In genomic region chr13:112987532-112987943, GRCm38 (mm10) we compare ENCODE assay signal across 8 mouse cellular contexts. TPM values are rescaled to one million over a fixed set of nuclear protein-coding genes. Genes with fewer than 3 reads are reported as not detected.
DNase-seq lines count a peak whose midpoint lies in the region; ATAC-seq lines count a peak whose summit lies in the region.

Gene Ccno, plus strand, starts transcription at chr13:112987802.

- peak within 1 kb of the TSS; percentile 53 for H3K4me3 ChIP-seq in hindbrain, embryonic 10.5 days
- peak within 1 kb of the TSS; percentile 66 for H3K4me3 ChIP-seq in lung, embryonic 16.5 days (ENCODE audit: low read length)

- ATAC-seq in lung, embryonic 16.5 days (ENCODE audit: low read depth): peak; percentile 99

- peak within 1 kb of the TSS; percentile 19; the same call in 1 of the 2 replicates for H3K27ac ChIP-seq in hindbrain, embryonic 10.5 days
- H3K27ac ChIP-seq in lung, embryonic 16.5 days (ENCODE audit: low read length): peak within 1 kb of the TSS; percentile 27; the same call in 1 of the 2 replicates

- peaks cover 51% of the 10 kb centered on the region for H3K4me1 ChIP-seq in hindbrain, embryonic 10.5 days (replicated peaks)
- H3K4me1 ChIP-seq in lung, embryonic 16.5 days (replicated peaks; ENCODE audit: control insufficient read depth, insufficient read depth, low read length): peaks cover 33% of the 10 kb centered on the region

- H3K4me2 ChIP-seq in lung, embryonic 16.5 days (ENCODE audit: low read depth, low read length): peak within 1 kb of the TSS; percentile 98

- DNase-seq in Muller cell, postnatal 12 days (ENCODE audit: inconsistent ontology term): peak; percentile 99
- DNase-seq in cerebellum, adult 9-11 months: peak; percentile 74
- peak; percentile 84 to 93 for DNase-seq in frontal cortex, adult 2 months (ENCODE audit: extremely low spot score in 1 of 2, low spot score in 1 of 2)
- DNase-seq in hindbrain, embryonic 10.5 days (ENCODE audit: low spot score): peak; percentile 91
- DNase-seq in layer of hippocampus, adult 9-11 months: peak; percentile 96
- DNase-seq in ovary, postnatal 14 days (ENCODE audit: low spot score): peak; percentile 81
- DNase-seq in thymus, postnatal 10 days (ENCODE audit: low spot score in 2 of 2): peak; percentile 91 to 94

- WGBS in hindbrain, embryonic 10.5 days: under 1% methylated on average over 47 of the region's 47 CpGs
- WGBS in lung, embryonic 16.5 days: 0% methylated on average over 37 of the region's 47 CpGs

- H3K27me3 ChIP-seq in hindbrain, embryonic 10.5 days (ENCODE audit: insufficient read depth, poor library complexity, severe bottlenecking): peaks cover 92% of the 10 kb centered on the region
- H3K27me3 ChIP-seq in lung, embryonic 16.5 days (ENCODE audit: control insufficient read depth, insufficient read depth, low read depth, low read length): peaks cover 53% of the 10 kb centered on the region

- no peaks in the 10 kb centered on the region for H3K36me3 ChIP-seq in hindbrain, embryonic 10.5 days
- H3K36me3 ChIP-seq in lung, embryonic 16.5 days (ENCODE audit: control insufficient read depth, insufficient read depth, low read length): no peaks in the 10 kb centered on the region

- peak within 1 kb of the TSS; percentile 71 for H3K9ac ChIP-seq in lung, embryonic 16.5 days (ENCODE audit: low read length)

- no peaks in the 10 kb centered on the region for H3K9me3 ChIP-seq in hindbrain, embryonic 10.5 days
- no peaks in the 10 kb centered on the region for H3K9me3 ChIP-seq in lung, embryonic 16.5 days (ENCODE audit: control insufficient read depth, low read length)

RNA-seq across cellular contexts. Expression of gene Ccno, which starts in this region (rescaled TPM):
- 2.6 and 2.9 TPM in 2 replicates for polyA plus RNA-seq in frontal cortex, adult 2 months (2012; rRNA removed)
- 4.3 and 4.9 TPM in 2 replicates for polyA plus RNA-seq in hindbrain, embryonic 10.5 days (2016; fragmentation: Nextera tagmentation; extraction: Ambion mirVana)
- polyA plus RNA-seq in lung, embryonic 16.5 days (2015; fragmentation: Nextera tagmentation; extraction: Ambion mirVana): 15.3 and 16.7 TPM in 2 replicates

Comparison
In these comparisons a context has a peak if more than half of its experiments do, and no peak if none do; other contexts are left out.
1. Peak in every context shown above with its lines: DNase-seq, ATAC-seq, H3K4me3 ChIP-seq and H3K27ac ChIP-seq.